Comparison of ENCODE assay signal across 13 mouse cellular contexts in the genomic region with DNA sequence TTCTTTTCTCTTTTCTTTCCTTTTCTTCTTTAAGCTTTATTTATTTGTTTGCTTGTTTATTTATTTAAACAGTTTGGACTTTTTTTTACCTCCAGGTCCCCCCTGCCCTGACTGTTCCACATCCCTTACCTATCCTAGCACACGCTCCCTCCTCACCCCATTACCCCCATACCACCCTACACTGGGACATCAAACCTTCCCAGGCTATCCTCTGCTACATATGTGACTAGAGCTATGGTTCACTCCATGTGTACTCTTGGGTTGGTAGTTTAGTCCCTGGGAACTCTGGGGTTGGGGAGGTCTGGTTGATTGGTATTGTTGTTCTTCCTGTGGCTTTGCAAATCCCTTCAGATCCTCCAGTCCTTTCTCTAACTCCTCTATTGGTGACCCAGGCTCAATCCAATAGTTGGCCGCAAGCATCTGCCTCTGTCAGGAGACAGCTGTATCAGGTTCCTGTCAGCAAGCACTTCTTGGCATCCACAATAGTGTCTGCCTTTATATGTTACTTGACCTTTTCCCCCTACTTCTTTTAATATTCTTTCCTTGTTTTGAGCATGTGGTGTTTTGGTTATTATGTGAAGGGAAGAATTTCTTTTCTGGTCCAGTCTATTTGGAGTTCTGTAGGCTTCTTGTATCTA.
"Had no signal": no experiment of that assay in that cellular context is flagged by ENCODE, and none has a peak within 500 bp of the region (broad histone marks: within the 10 kb centered on the region; RNA-seq: fewer than 3 reads in every experiment).

No protein-coding gene starts in this region.

- ATAC-seq: liver, embryonic 12.5 days had no signal

- DNase-seq: midbrain, embryonic 14.5 days; right cerebral cortex, postnatal 14 days; thymus, adult 2 months; thymus, postnatal 25 days had no signal

- H3K27me3 ChIP-seq: limb, embryonic 15.5 days; liver, embryonic 12.5 days; megakaryocyte, embryonic 14.5 days; neural tube, embryonic 12.5 days; stomach, embryonic 15.5 days had no signal

- H3K4me1 ChIP-seq: limb, embryonic 15.5 days; liver, embryonic 12.5 days; neural tube, embryonic 12.5 days; stomach, embryonic 15.5 days had no signal

- H3K4me3 ChIP-seq: limb, embryonic 15.5 days; liver, embryonic 12.5 days; megakaryocyte, embryonic 14.5 days; neural tube, embryonic 12.5 days; stomach, embryonic 15.5 days had no signal

- H3K27ac ChIP-seq: limb, embryonic 15.5 days; liver, embryonic 12.5 days; liver, embryonic 14.5 days; macrophage; neural tube, embryonic 12.5 days; stomach, embryonic 15.5 days; stomach, postnatal 0 days had no signal

- H3K4me2 ChIP-seq: limb, embryonic 15.5 days; liver, embryonic 12.5 days; midbrain, embryonic 11.5 days; neural tube, embryonic 12.5 days; stomach, embryonic 15.5 days had no signal

- H3K9ac ChIP-seq: limb, embryonic 15.5 days; liver, embryonic 12.5 days; liver, embryonic 14.5 days; neural tube, embryonic 12.5 days; stomach, embryonic 15.5 days had no signal

- H3K36me3 ChIP-seq: limb, embryonic 15.5 days; liver, embryonic 12.5 days; neural tube, embryonic 12.5 days; stomach, embryonic 15.5 days had no signal

- H3K9me3 ChIP-seq: limb, embryonic 15.5 days; liver, embryonic 12.5 days; megakaryocyte, embryonic 14.5 days; neural tube, embryonic 12.5 days; stomach, embryonic 15.5 days had no signal
